Mouse (Mus musculus) stomach, postnatal 0 days (tissue): ENCODE results near the gene Slc22a19.

Experiments
- CTCF ChIP-seq: IDR thresholded peaks from 2 replicates; pipeline ENCODE4 v1.5.1; 2016; ENCODE audit warnings: antibody characterized with exemption, low read depth, mild to moderate bottlenecking, moderate library complexity
- EP300 ChIP-seq: optimal IDR thresholded peaks from 2 replicates; pipeline ENCODE3; 2016; ENCODE audit warnings: antibody characterized with exemption

DNA sequence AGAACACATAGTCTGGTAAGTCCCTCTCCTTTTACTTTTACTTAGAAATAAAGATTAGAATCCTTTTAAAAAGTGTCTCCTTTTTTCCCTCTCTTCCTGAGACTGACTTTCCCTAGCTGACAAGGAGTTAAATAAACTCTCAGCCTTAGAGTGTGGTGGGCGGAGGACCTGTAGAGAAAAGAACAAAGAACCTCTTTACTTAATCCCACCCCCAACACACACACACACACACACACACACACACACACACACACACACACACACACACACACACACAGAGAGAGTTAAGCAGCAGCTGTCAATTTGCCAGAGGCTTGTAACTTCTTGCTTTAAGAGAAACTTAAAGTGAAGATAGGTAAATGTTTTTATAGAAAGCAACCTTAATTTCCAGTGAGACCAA lies 39.1 kb downstream of the Slc22a19 start:
- TF ChIP-seq CTCF = no peak
- no peak for TF ChIP-seq EP300
